Mouse (Mus musculus): ENCODE results near the gene Ergic3. TPM values are rescaled to one million over a fixed set of nuclear protein-coding genes. Genes with fewer than 3 reads are reported as not detected.

The Ergic3 gene
- polyA plus RNA-seq, 1 experiment = 291 TPM

- whole genome bisulfite sequencing = 1% methylated on average over 79 of the region's 81 CpGs
- no peak for DNase-seq (ENCODE audit: low read depth, low spot score)
Observed at GRCm38 (mm10) chr2:156065099-156066041, 57.5 kb downstream of the Ergic3 start, which contains the start of gene Spag4. Gene Spag4, plus strand, starts transcription at chr2:156065175.

GRCm38 (mm10) chr2:156066126-156066525 is 58.3 kb downstream of the Ergic3 start:
- 38% methylated on average over 10 of the region's 10 CpGs for WGBS

More at GRCm38 (mm10) chr2:156066126-156066525, 58.3 kb downstream of the Ergic3 start:
- DNase-seq (ENCODE audit: low read depth, low spot score) = no peak

Other genes with a start within 250 kb of the Ergic3 start
- gene Mmp24, start 232.7 kb upstream of the Ergic3 start, polyA plus RNA-seq (2012; rRNA removed) = 0.33 and 1.7 TPM in 2 replicates
- gene BC029722, start 188.6 kb upstream of the Ergic3 start, polyA plus RNA-seq (2012; rRNA removed) = 19.0 and 22.9 TPM in 2 replicates
- 288 and 346 TPM in 2 replicates for gene Eif6, start 181.1 kb upstream of the Ergic3 start, polyA plus RNA-seq (2012; rRNA removed)
- gene Fam83c, start 173.2 kb upstream of the Ergic3 start, polyA plus RNA-seq (2012; rRNA removed) = 0.97 and 1.7 TPM in 2 replicates
- gene Uqcc1, start 77.7 kb upstream of the Ergic3 start, polyA plus RNA-seq (2012; rRNA removed) = 26.7 and 31.3 TPM in 2 replicates
- not detected in 2 replicates for gene Gm15557, start 67.3 kb upstream of the Ergic3 start, polyA plus RNA-seq (2012; rRNA removed)
- 0.10 and 0.15 TPM in 2 replicates for gene Gdf5, start 62.7 kb upstream of the Ergic3 start, polyA plus RNA-seq (2012; rRNA removed)
- gene Cep250, start 51.6 kb upstream of the Ergic3 start, polyA plus RNA-seq (2012; rRNA removed) = 4.7 and 8.2 TPM in 2 replicates
- 1.4 and 1.8 TPM in 2 replicates for gene 6430550D23Rik, start 68 bp upstream of the Ergic3 start, polyA plus RNA-seq (2012; rRNA removed)
- gene Fer1l4, start 44.9 kb downstream of the Ergic3 start, polyA plus RNA-seq (2012; rRNA removed) = 0.06 and 0.45 TPM in 2 replicates
- 0.47 and 0.86 TPM in 2 replicates for gene Spag4, start 57.1 kb downstream of the Ergic3 start, polyA plus RNA-seq (2012; rRNA removed)
- gene Cpne1, start 103.9 kb downstream of the Ergic3 start, polyA plus RNA-seq (2012; rRNA removed) = 28.4 and 52.4 TPM in 2 replicates
- 3.9 and 8.1 TPM in 2 replicates for gene Rbm12, start 103.9 kb downstream of the Ergic3 start, polyA plus RNA-seq (2012; rRNA removed)
- gene Gm28036, start 119.0 kb downstream of the Ergic3 start, polyA plus RNA-seq (2012; rRNA removed) = 1.1 and 3.1 TPM in 2 replicates
- 172 and 173 TPM in 2 replicates for gene Romo1, start 136.0 kb downstream of the Ergic3 start, polyA plus RNA-seq (2012; rRNA removed)
- 34.1 and 48.5 TPM in 2 replicates for gene Nfs1, start 136.1 kb downstream of the Ergic3 start, polyA plus RNA-seq (2012; rRNA removed)
- gene Rbm39, start 172.2 kb downstream of the Ergic3 start, polyA plus RNA-seq (2012; rRNA removed) = 26.0 and 35.1 TPM in 2 replicates
- gene Phf20, start 188.4 kb downstream of the Ergic3 start, polyA plus RNA-seq (2012; rRNA removed) = 5.9 and 7.7 TPM in 2 replicates